Mouse (Mus musculus) megakaryocyte, embryonic 14.5 days (primary cell): Measurements from ENCODE around the gene Mapk1.

Experiments used
- FLI1 ChIP-seq: IDR thresholded peaks from 2 replicates; pipeline ENCODE4 v1.6.1; 2012; ENCODE audit warnings: low read length, inconsistent platforms, mixed read lengths
- GATA1 ChIP-seq: IDR thresholded peaks from 3 replicates; pipeline ENCODE4 v1.6.1; 2012; ENCODE audit warnings: mixed read lengths, low read length, inconsistent platforms, borderline replicate concordance

- TF ChIP-seq GATA1 (no peak), FLI1 (no peak)
These were observed 596 bp downstream of the Mapk1 start for GRCm38 (mm10) chr16:16983534-16984422.
